Mouse (Mus musculus): Measurements from ENCODE around the gene Susd2. TPM values are rescaled to one million over a fixed set of nuclear protein-coding genes. Genes with fewer than 3 reads are reported as not detected.

Gene Susd2
- polyA plus RNA-seq, 1 experiment from 2014 or later: 8.2 TPM

GRCm38 (mm10) chr10:75651381-75652068, 7.7 kb upstream of the Susd2 start:
- peaks cover 92% of the 10 kb centered on the region for H3K36me3 ChIP-seq
- H3K27me3 ChIP-seq (replicated peaks): no peaks in the 10 kb centered on the region
- WGBS: 90% methylated on average over 16 of the region's 16 CpGs
- no peak for ATAC-seq (ENCODE audit: extremely low read depth, insufficient number of reproducible peaks, low FRiP score, low TSS enrichment)
- H3K4me2 ChIP-seq: no peak overlapping the region
- H3K4me3 ChIP-seq: no peak overlapping the region
- H3K9ac ChIP-seq: no peak overlapping the region
- H3K27ac ChIP-seq (replicated peaks): no peak overlapping the region
- H3K9me3 ChIP-seq: no peaks in the 10 kb centered on the region
- H3K4me1 ChIP-seq: peaks cover 20% of the 10 kb centered on the region

DNA sequence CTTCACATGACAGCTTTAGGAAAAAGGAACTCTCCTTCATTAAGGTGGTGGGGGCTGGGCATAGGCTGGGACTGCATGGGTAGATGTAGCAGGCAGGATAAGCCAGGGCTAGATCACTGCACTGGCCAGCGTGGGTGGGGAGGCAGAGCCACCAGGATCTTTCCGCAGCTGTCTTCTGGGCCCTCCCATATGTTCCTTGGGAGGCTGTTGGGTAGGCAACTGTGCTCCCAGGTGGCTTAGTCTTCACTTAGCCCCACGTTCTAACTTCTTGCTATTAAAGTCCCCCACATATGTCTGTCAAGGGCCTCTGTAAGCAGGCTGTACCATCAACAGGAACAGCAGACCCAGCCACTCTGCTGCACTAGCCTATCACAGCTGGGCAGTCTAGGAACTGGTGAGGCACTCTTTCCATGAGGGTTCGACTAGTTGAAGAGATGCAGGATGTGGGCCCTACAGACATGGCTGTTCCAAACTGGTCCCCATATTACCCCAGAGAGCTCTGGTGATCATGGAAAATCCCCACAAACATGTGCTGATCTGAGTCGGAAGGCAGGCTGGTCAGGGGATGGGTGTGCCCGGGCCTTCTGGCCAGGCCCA, 6.6 kb upstream of the Susd2 start:
- H3K36me3 ChIP-seq: peaks cover 92% of the 10 kb centered on the region
- H3K4me3 ChIP-seq: no peak overlapping the region
- no peak overlapping the region for H3K4me2 ChIP-seq
- H3K4me1 ChIP-seq: peaks cover 24% of the 10 kb centered on the region
- no peaks in the 10 kb centered on the region for H3K27me3 ChIP-seq (replicated peaks)
- H3K27ac ChIP-seq (replicated peaks): no peak overlapping the region
- no peak overlapping the region for H3K9ac ChIP-seq
- WGBS: 84% methylated on average over 6 of the region's 6 CpGs
- no peaks in the 10 kb centered on the region for H3K9me3 ChIP-seq
- no peak for ATAC-seq (ENCODE audit: extremely low read depth, insufficient number of reproducible peaks, low FRiP score, low TSS enrichment)

GRCm38 (mm10) chr10:75649406-75649995, 5.7 kb upstream of the Susd2 start:
- H3K9me3 ChIP-seq: no peaks in the 10 kb centered on the region
- 90% methylated on average over 4 of the region's 4 CpGs for WGBS

GRCm38 (mm10) chr10:75649001-75649400, 5.2 kb upstream of the Susd2 start:
- Histone ChIP-seq H3K9me3 (no peaks in the 10 kb centered on the region), H3K27ac (replicated peaks) (no peak overlapping the region), H3K9ac (no peak overlapping the region), H3K4me1 (peaks cover 29% of the 10 kb centered on the region), H3K36me3 (peaks cover 84% of the 10 kb centered on the region), H3K4me2 (no peak overlapping the region), H3K4me3 (no peak overlapping the region), H3K27me3 (replicated peaks) (no peaks in the 10 kb centered on the region)
- WGBS: 89% methylated on average over 7 of the region's 7 CpGs
- ATAC-seq (ENCODE audit: extremely low read depth, insufficient number of reproducible peaks, low FRiP score, low TSS enrichment): no peak

More at GRCm38 (mm10) chr10:75649406-75649995, 5.7 kb upstream of the Susd2 start:
- H3K4me2 ChIP-seq: no peak overlapping the region
- peaks cover 24% of the 10 kb centered on the region for H3K4me1 ChIP-seq
- no peak overlapping the region for H3K27ac ChIP-seq (replicated peaks)
- H3K27me3 ChIP-seq (replicated peaks): no peaks in the 10 kb centered on the region
- H3K4me3 ChIP-seq: no peak overlapping the region
- H3K36me3 ChIP-seq: peaks cover 89% of the 10 kb centered on the region
- ATAC-seq (ENCODE audit: extremely low read depth, insufficient number of reproducible peaks, low FRiP score, low TSS enrichment): no peak
- H3K9ac ChIP-seq: no peak overlapping the region

DNA sequence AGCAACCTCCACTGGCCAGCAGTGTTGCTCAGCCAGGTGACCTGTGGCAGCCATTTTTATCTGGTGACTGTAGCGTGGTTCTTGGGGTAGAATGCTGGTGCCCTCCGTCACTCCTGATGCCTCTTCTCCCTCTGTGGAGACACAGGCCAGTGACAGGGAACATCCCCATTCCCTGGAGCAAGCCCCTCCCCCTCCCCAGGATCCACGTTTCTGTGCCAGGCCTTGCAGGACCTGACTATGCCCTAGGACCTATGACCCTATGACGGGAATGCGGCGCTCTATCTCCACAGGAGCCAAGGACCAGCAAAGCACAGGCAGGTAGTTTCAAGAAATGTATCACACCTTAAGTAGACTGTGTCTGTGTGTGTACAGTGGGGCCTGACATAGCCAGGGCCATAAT, 4.3 kb upstream of the Susd2 start:
- Histone ChIP-seq H3K27ac (replicated peaks) (peak overlapping the region; percentile 93), H3K9me3 (no peaks in the 10 kb centered on the region), H3K4me2 (no peak overlapping the region), H3K4me1 (peaks cover 39% of the 10 kb centered on the region), H3K27me3 (replicated peaks) (no peaks in the 10 kb centered on the region), H3K36me3 (peaks cover 75% of the 10 kb centered on the region), H3K4me3 (no peak overlapping the region), H3K9ac (no peak overlapping the region)
- 90% methylated on average over 6 of the region's 6 CpGs for WGBS
- no peak for ATAC-seq (ENCODE audit: extremely low read depth, insufficient number of reproducible peaks, low FRiP score, low TSS enrichment)

DNA sequence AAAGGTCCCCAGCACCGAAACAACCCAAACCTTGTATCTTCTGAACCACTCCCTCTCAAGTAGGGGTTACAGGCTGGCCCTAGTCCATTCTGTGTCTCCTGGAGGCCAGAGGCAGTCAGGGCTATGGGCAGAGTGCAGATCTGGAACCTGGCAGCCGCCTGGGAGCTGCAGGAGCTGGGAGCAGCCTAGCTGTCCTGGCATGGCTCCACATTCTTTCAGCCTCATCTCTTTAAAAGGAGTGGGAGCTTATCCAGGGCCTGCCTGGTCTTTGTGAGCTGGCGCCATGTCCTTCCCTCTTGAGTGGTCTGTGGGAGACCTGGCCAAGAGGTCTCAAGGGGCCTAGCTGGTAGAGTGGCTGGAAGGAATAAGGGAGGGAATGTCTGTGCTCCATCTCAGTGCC, 3.6 kb upstream of the Susd2 start:
- WGBS: 42% methylated on average over 3 of the region's 3 CpGs
- ATAC-seq (ENCODE audit: extremely low read depth, insufficient number of reproducible peaks, low FRiP score, low TSS enrichment): peak; percentile 27
- no peaks in the 10 kb centered on the region for H3K27me3 ChIP-seq (replicated peaks)
- no peak overlapping the region for H3K4me2 ChIP-seq
- H3K9me3 ChIP-seq: no peaks in the 10 kb centered on the region
- peak overlapping the region; percentile 42; the same call in 1 of the 2 replicates for H3K9ac ChIP-seq
- peaks cover 67% of the 10 kb centered on the region for H3K36me3 ChIP-seq
- H3K4me1 ChIP-seq: peaks cover 46% of the 10 kb centered on the region
- no peak overlapping the region for H3K4me3 ChIP-seq
- peak overlapping the region; percentile 93 for H3K27ac ChIP-seq (replicated peaks)

DNA sequence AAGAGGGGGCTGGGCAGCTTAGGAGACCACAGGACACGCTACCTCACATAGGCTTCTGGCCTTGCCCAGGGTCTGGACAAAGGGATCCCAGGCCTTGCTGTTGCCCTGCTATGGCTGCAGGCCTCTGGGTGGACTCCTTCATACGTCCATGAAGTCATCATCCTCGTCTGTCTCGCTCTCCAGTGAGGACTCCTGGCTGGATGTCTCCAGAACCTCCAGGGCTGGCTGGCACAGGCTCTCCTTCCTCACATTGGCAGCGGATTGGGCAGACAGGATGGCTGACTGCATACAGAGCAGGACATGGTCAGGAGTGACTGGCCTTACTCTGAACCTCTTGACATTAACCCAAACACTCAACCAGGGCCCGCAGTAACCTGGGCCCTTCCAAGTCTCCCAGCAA, 2.6 kb upstream of the Susd2 start:
- Histone ChIP-seq H3K36me3 (peaks cover 58% of the 10 kb centered on the region), H3K9ac (peak overlapping the region; percentile 42; the same call in 1 of the 2 replicates), H3K4me2 (no peak overlapping the region), H3K27me3 (replicated peaks) (no peaks in the 10 kb centered on the region), H3K4me3 (no peak overlapping the region), H3K4me1 (peaks cover 46% of the 10 kb centered on the region), H3K27ac (replicated peaks) (peak overlapping the region; percentile 93), H3K9me3 (no peaks in the 10 kb centered on the region)
- 83% methylated on average over 6 of the region's 6 CpGs for WGBS
- ATAC-seq (ENCODE audit: extremely low read depth, insufficient number of reproducible peaks, low FRiP score, low TSS enrichment): no peak

DNA sequence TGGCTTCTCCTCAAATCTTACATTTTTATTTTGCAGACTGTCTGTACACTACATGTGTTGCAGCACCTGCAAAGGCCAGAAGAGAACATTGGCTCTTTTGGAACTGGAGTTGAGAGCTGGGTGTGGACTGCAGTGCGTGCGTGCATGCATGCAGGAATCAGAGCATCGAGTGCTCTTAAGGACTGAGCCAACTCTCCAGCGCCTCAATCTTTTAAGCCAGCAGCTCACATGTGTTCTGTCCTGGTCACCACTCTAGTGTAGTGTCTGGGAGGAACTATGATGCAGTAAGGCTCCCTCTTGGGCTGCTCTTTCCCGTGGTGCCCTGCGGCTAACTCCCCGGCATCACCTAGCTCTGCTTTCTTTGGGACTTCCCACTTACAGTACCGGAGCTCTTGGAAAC, 1.8 kb upstream of the Susd2 start:
- no peak overlapping the region for H3K4me3 ChIP-seq
- H3K4me2 ChIP-seq: no peak overlapping the region
- H3K9ac ChIP-seq: no peak overlapping the region
- no peaks in the 10 kb centered on the region for H3K27me3 ChIP-seq (replicated peaks)
- peaks cover 50% of the 10 kb centered on the region for H3K36me3 ChIP-seq
- no peak for ATAC-seq (ENCODE audit: extremely low read depth, insufficient number of reproducible peaks, low FRiP score, low TSS enrichment)
- peaks cover 46% of the 10 kb centered on the region for H3K4me1 ChIP-seq
- no peaks in the 10 kb centered on the region for H3K9me3 ChIP-seq
- WGBS: 92% methylated on average over 8 of the region's 8 CpGs
- no peak overlapping the region for H3K27ac ChIP-seq (replicated peaks)

- ATAC-seq (ENCODE audit: extremely low read depth, insufficient number of reproducible peaks, low FRiP score, low TSS enrichment): no peak
- peak overlapping the region; percentile 59 for H3K4me2 ChIP-seq
These were observed 917 bp downstream of the Susd2 start for GRCm38 (mm10) chr10:75642891-75643290.

GRCm38 (mm10) chr10:75642436-75642835, 1.4 kb downstream of the Susd2 start:
- Histone ChIP-seq H3K27ac (replicated peaks) (no peak overlapping the region), H3K4me2 (no peak overlapping the region), H3K4me1 (peaks cover 35% of the 10 kb centered on the region), H3K4me3 (no peak overlapping the region), H3K9me3 (no peaks in the 10 kb centered on the region), H3K36me3 (peaks cover 19% of the 10 kb centered on the region), H3K9ac (peak overlapping the region; percentile 68; the same call in 1 of the 2 replicates), H3K27me3 (replicated peaks) (no peaks in the 10 kb centered on the region)
- no peak for ATAC-seq (ENCODE audit: extremely low read depth, insufficient number of reproducible peaks, low FRiP score, low TSS enrichment)
- 79% methylated on average over 9 of the region's 9 CpGs for WGBS

More at GRCm38 (mm10) chr10:75642891-75643290, 917 bp downstream of the Susd2 start:
- Histone ChIP-seq H3K27me3 (replicated peaks) (no peaks in the 10 kb centered on the region), H3K4me1 (peaks cover 39% of the 10 kb centered on the region), H3K4me3 (no peak overlapping the region), H3K27ac (replicated peaks) (0 out of 2 replicates have a peak overlapping the region, but pooled peaks have one; percentile 56), H3K9ac (peak overlapping the region; percentile 68; the same call in 1 of the 2 replicates), H3K9me3 (no peaks in the 10 kb centered on the region), H3K36me3 (peaks cover 23% of the 10 kb centered on the region)
- WGBS: 76% methylated on average over 2 of the region's 2 CpGs

DNA sequence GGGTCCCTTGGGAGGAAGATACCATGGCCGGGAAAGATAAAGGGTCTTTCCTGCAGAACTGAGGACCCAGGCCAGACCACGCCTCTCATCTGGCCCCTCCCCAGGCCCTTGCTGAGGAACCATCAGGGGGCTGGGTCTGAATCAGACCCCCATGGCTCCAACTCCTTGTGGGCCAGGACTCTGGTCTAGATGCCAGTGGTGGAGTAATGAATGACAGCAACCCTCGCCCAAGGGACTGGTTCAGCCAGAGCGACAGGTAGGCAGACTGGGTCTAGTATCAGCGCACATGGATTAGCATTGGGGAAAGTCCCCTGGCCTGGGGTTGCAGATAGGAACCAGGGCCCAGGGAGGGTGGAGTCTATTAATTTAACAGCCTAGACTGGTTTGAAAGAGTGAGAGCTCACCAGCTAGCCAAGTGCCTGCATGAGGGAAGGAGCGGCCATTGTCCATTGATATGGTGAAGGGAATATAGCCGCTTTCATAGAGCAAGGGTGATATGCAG, 2.0 kb downstream of the Susd2 start:
- Histone ChIP-seq H3K4me3 (no peak overlapping the region), H3K27ac (replicated peaks) (no peak overlapping the region), H3K9ac (no peak overlapping the region), H3K9me3 (no peaks in the 10 kb centered on the region), H3K4me1 (peaks cover 28% of the 10 kb centered on the region), H3K4me2 (no peak overlapping the region), H3K27me3 (replicated peaks) (no peaks in the 10 kb centered on the region), H3K36me3 (peaks cover 19% of the 10 kb centered on the region)
- no peak for ATAC-seq (ENCODE audit: extremely low read depth, insufficient number of reproducible peaks, low FRiP score, low TSS enrichment)
- WGBS: 81% methylated on average over 7 of the region's 7 CpGs

Data from heart, embryonic 13.5 days (tissue).